Mouse (Mus musculus): Measurements from ENCODE around the gene Tbxa2r. TPM values are rescaled to one million over a fixed set of nuclear protein-coding genes. Genes with fewer than 3 reads are reported as not detected.

Tbxa2r gene
- polyA plus RNA-seq, 1 experiment from 2014 or later, result not detected

- ChIA-PET POLR2A (interaction anchor here (0.7 kb wide), 1 partner anchor 197 kb away, joined by 4 read pairs; no protein-coding TSS in a partner anchor), CTCF (interaction anchor here (0.8 to 1.9 kb wide), 5 partner anchors 11 to 90 kb away, joined by 3 to 7 read pairs (median 3); partner anchors contain the start of gene Pip5k1c)
- no peak for ATAC-seq
- in situ Hi-C loops (cut with MboI; ENCODE audit: low pct_unique_long_range_greater_than_20kb), result no loop called here
- H3K27me3 ChIP-seq, result no peaks in the 10 kb centered on the region
- no peak for DNase-seq (ENCODE audit: low read depth, low spot score)
- no peak for TF ChIP-seq CTCF (IDR thresholded peaks at IDR 0.05)
These were observed 50.6 kb downstream of the Tbxa2r start for GRCm38 (mm10) chr10:81379183-81379553.

- in situ Hi-C loops (cut with MboI; ENCODE audit: low pct_unique_long_range_greater_than_20kb), result no loop called here
- no peak for ATAC-seq
- TF ChIP-seq CTCF (IDR thresholded peaks at IDR 0.05), result no peak
- CTCF ChIA-PET, result interaction anchor here (0.8 to 1.4 kb wide), 3 partner anchors 10 to 29 kb away, joined by 3 to 4 read pairs (median 3); partner anchors contain the start of gene Hmg20b
- no peak for DNase-seq (ENCODE audit: low read depth, low spot score)
- H3K27me3 ChIP-seq, result no peaks in the 10 kb centered on the region
- POLR2A ChIA-PET, result interaction anchor here (0.6 kb wide), 1 partner anchor 35 kb away, joined by 5 read pairs; no protein-coding TSS in a partner anchor
These were observed 51.4 kb downstream of the Tbxa2r start for GRCm38 (mm10) chr10:81379809-81380378.

DNA sequence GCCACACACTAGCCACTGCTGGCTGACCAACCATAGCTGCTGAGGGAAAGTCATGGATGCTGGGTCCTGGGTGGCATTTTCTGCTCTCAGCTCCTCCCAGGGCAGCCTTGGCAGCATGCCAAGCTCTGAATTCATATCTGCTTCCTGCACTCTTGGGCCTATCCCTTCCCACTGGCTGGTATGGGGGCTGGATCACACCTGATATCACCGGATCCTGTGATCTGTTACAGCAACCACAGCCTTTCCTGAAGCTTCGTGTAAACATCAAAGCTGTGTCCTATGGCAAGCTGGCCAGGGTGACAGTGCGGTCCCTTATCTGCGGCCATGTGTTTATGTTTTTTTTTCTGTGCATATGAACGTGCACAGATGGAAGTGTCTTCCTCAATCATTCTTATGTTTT lies 53.5 kb downstream of the Tbxa2r start:
- in situ Hi-C loops (cut with MboI; ENCODE audit: low pct_unique_long_range_greater_than_20kb), result no loop called here
- TF ChIP-seq CTCF (IDR thresholded peaks at IDR 0.05), result no peak
- H3K27me3 ChIP-seq, result no peaks in the 10 kb centered on the region
- CTCF ChIA-PET, result no interaction called here
- POLR2A ChIA-PET, result interaction anchor here (0.6 kb wide), 1 partner anchor 31 kb away, joined by 4 read pairs; no protein-coding TSS in a partner anchor
- DNase-seq (ENCODE audit: low read depth, low spot score) (no peak), ATAC-seq (no peak)

DNA sequence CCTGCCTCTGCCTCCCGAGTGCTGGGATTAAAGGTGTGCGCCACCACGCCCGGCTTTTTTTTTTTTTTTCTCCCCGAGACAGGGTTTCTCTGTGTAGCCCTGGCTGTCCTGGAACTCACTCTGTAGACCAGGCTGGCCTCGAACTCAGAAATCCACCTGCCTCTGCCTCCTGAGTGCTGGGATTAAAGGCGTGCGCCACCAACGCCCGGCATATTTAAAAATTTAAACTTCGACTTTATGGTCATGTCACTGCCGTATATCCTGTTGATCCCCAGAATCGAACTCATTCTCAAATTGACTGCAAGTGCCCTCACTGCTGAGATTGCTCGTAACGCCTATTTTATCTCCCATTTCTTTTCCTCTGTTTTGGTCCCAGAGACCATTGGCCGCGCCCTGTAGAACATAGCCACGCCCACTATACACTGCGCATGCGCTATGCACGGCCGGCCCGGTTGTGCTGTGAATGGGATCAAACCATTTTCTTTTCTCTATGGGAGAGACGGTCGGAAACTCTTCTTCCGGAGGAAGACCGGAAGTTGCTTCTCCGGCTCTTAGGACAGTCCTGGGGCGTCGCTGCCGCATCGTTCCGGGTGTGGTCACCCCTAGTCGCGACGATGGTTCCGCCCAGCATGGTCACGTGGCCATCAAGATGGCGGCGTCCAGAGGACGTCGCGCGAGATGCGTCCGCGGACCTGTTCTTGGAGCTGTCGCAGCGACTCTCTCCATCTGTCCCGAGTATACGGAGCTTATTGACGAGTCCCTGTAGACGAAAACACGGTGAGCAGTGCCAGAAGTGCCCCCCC lies 55.5 kb downstream of the Tbxa2r start, which contains the start of the genes Dohh and Gm48551:
Dohh (plus strand) TSS at position 627 of the 803 bp plus-strand sequence.
Gm48551 (plus strand) TSS at position 665 of the 803 bp plus-strand sequence.
- CTCF ChIA-PET, result interaction anchor here (0.6 to 2.2 kb wide), 2 partner anchors 21 to 67 kb away, joined by 3 to 12 read pairs; no protein-coding TSS in a partner anchor
- no peak for TF ChIP-seq CTCF (IDR thresholded peaks at IDR 0.05)
- peak; percentile 83 for ATAC-seq
- POLR2A ChIA-PET, result interaction anchor here (1.3 kb wide), 1 partner anchor 10 kb away, joined by 3 read pairs; no protein-coding TSS in a partner anchor
- no peaks in the 10 kb centered on the region for H3K27me3 ChIP-seq
- DNase-seq (ENCODE audit: low read depth, low spot score), result peak; percentile 94
- in situ Hi-C loops (cut with MboI; ENCODE audit: low pct_unique_long_range_greater_than_20kb), result no loop called here

DNA sequence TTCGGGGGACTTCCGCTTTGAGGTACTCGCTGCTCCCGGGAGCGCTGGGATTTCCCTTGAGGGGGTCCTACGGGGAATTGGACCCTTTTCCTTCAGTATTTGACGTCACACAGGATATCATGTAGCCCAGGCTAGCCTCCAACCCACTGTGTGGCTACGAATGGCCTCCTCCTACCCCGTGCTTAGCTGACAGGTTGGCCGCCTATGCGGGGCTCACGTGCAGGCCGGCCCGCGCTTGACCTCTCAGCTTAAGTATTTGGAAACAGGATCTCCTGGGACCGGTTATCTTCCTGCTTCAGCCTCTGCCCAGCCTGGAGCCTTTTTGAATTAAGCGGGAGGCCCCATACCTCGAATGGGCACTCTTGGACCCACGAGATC lies 56.1 kb downstream of the Tbxa2r start:
- no peak for TF ChIP-seq CTCF (IDR thresholded peaks at IDR 0.05)

More for the DNA sequence above, 56.1 kb downstream of the Tbxa2r start:
- POLR2A ChIA-PET, result interaction anchor here (1.3 to 1.7 kb wide), 2 partner anchors 9 to 23 kb away, joined by 3 to 4 read pairs; no protein-coding TSS in a partner anchor
- CTCF ChIA-PET, result interaction anchor here (0.6 to 2.2 kb wide), 3 partner anchors 20 to 66 kb away, joined by 3 to 12 read pairs (median 3); no protein-coding TSS in a partner anchor
- DNase-seq (ENCODE audit: low read depth, low spot score), result no peak
- in situ Hi-C loops (cut with MboI; ENCODE audit: low pct_unique_long_range_greater_than_20kb), result no loop called here
- H3K27me3 ChIP-seq, result no peaks in the 10 kb centered on the region
- no peak for ATAC-seq

Other genes starting within 250 kb of the Tbxa2r start
- 0.08 TPM for gene Creb3l3, start 229.9 kb upstream of the Tbxa2r start, polyA plus RNA-seq (2021)
- gene Map2k2, start 222.8 kb upstream of the Tbxa2r start, polyA plus RNA-seq (2021), result 150 TPM
- gene Zbtb7a, start 193.5 kb upstream of the Tbxa2r start, polyA plus RNA-seq (2021), result 40.6 TPM
- gene Pias4, start 160.8 kb upstream of the Tbxa2r start, polyA plus RNA-seq (2021), result 33.9 TPM
- 1,798 TPM for gene Eef2, start 152.1 kb upstream of the Tbxa2r start, polyA plus RNA-seq (2021)
- 82.0 TPM for gene Dapk3, start 145.7 kb upstream of the Tbxa2r start, polyA plus RNA-seq (2021)
- 0.50 TPM for gene 4930442H23Rik, start 144.9 kb upstream of the Tbxa2r start, polyA plus RNA-seq (2021)
- 0.14 TPM for gene Nmrk2, start 126.7 kb upstream of the Tbxa2r start, polyA plus RNA-seq (2021)
- 0.04 TPM for gene Atcay, start 97.9 kb upstream of the Tbxa2r start, polyA plus RNA-seq (2021)
- 11.7 TPM for gene Zfr2, start 95.6 kb upstream of the Tbxa2r start, polyA plus RNA-seq (2021)
- 1.5 TPM for gene Matk, start 75.8 kb upstream of the Tbxa2r start, polyA plus RNA-seq (2021)
- 98.3 TPM for gene Mrpl54, start 61.8 kb upstream of the Tbxa2r start, polyA plus RNA-seq (2021)
- 71.4 TPM for gene Apba3, start 61.8 kb upstream of the Tbxa2r start, polyA plus RNA-seq (2021)
- gene Tjp3, start 37.1 kb upstream of the Tbxa2r start, polyA plus RNA-seq (2021), result 6.5 TPM
- 51.5 TPM for gene Pip5k1c, start 35.8 kb upstream of the Tbxa2r start, polyA plus RNA-seq (2021)
- 34.5 TPM for gene Cactin, start 7.6 kb upstream of the Tbxa2r start, polyA plus RNA-seq (2021)
- gene Gipc3, start 14.5 kb downstream of the Tbxa2r start, polyA plus RNA-seq (2021), result 0.46 TPM
- gene Hmg20b, start 21.7 kb downstream of the Tbxa2r start, polyA plus RNA-seq (2021), result 118 TPM
- 23.9 TPM for gene Mfsd12, start 28.8 kb downstream of the Tbxa2r start, polyA plus RNA-seq (2021)
- gene 4930404N11Rik, start 37.1 kb downstream of the Tbxa2r start, polyA plus RNA-seq (2021), result 2.7 TPM
- 62.1 TPM for gene Fzr1, start 49.8 kb downstream of the Tbxa2r start, polyA plus RNA-seq (2021)
- 83.4 TPM for gene Dohh, start 55.7 kb downstream of the Tbxa2r start, polyA plus RNA-seq (2021)
- 2.4 TPM for gene Gm48551, start 55.7 kb downstream of the Tbxa2r start, polyA plus RNA-seq (2021)
- 0.76 TPM for gene Gm48552, start 60.3 kb downstream of the Tbxa2r start, polyA plus RNA-seq (2021)
- gene Smim24, start 64.3 kb downstream of the Tbxa2r start, polyA plus RNA-seq (2021), result 0.18 TPM
- gene Nfic, start 126.9 kb downstream of the Tbxa2r start, polyA plus RNA-seq (2021), result 41.8 TPM
- gene Celf5, start 154.0 kb downstream of the Tbxa2r start, polyA plus RNA-seq (2021), result 0.99 TPM
- 104 TPM for gene Ncln, start 167.7 kb downstream of the Tbxa2r start, polyA plus RNA-seq (2021)
- 0.03 TPM for gene S1pr4, start 171.4 kb downstream of the Tbxa2r start, polyA plus RNA-seq (2021)
- gene Gna15, start 195.5 kb downstream of the Tbxa2r start, polyA plus RNA-seq (2021), result not detected
- gene Gna11, start 216.5 kb downstream of the Tbxa2r start, polyA plus RNA-seq (2021), result 76.2 TPM
- 1,239 TPM for gene Aes, start 230.8 kb downstream of the Tbxa2r start, polyA plus RNA-seq (2021)
- 46.4 TPM for gene Tle2, start 245.8 kb downstream of the Tbxa2r start, polyA plus RNA-seq (2021)